Mouse (Mus musculus) heart, postnatal 0 days (tissue): ENCODE results near the gene Anapc1. TPM values are rescaled to one million over a fixed set of nuclear protein-coding genes. Genes with fewer than 3 reads are reported as not detected.

Source experiments
- ATAC-seq: fragments of 200-750 bp; cut with Nextera tagmentation; 2 replicates; pipeline ENCODE4 v1.8.0; 2017; ENCODE audit warnings: low read depth, moderate number of reproducible peaks, moderate library complexity; ENCODE audit not compliant: insufficient read depth
- DNase-seq: peaks from one replicate; pipeline ENCODE4 v3.0.0-alpha.2; 2016; ENCODE audit warnings: low spot score
- H3K27ac ChIP-seq: fragments of 300-500 bp; sonication (generic); 2 replicates; pipeline ENCODE4 v1.5.1; 2014; ENCODE audit warnings: low read depth, mild to moderate bottlenecking
- H3K27me3 ChIP-seq: fragments of 300-500 bp; sonication (generic); 2 replicates; pipeline ENCODE4 v1.6.1; 2014; ENCODE audit warnings: low read length, mixed read lengths; ENCODE audit not compliant: control insufficient read depth, insufficient read depth
- H3K36me3 ChIP-seq: fragments of 300-500 bp; sonication (generic); replicated peaks from 2 replicates; pipeline ENCODE4 v1.6.1; 2014; ENCODE audit warnings: low read length, mixed read lengths; ENCODE audit not compliant: control insufficient read depth, insufficient read depth
- H3K4me1 ChIP-seq: fragments of 300-500 bp; sonication (generic); 2 replicates; pipeline ENCODE4 v1.6.1; 2014; ENCODE audit warnings: antibody characterized with exemption; ENCODE audit not compliant: control insufficient read depth, insufficient read depth
- H3K4me2 ChIP-seq: fragments of 300-500 bp; sonication (generic); 2 replicates; pipeline ENCODE4 v1.6.1; 2014; ENCODE audit warnings: low read depth, mild to moderate bottlenecking, low read length, moderate library complexity
- H3K4me3 ChIP-seq: fragments of 300-500 bp; sonication (generic); 2 replicates; pipeline ENCODE4 v1.5.1; 2014; ENCODE audit warnings: low read depth, low read length
- H3K9ac ChIP-seq: fragments of 300-500 bp; sonication (generic); replicated peaks from 2 replicates; pipeline ENCODE4 v1.6.1; 2014; ENCODE audit warnings: low read depth, low read length, mixed read lengths
- H3K9me3 ChIP-seq: fragments of 300-500 bp; sonication (generic); replicated peaks from 2 replicates; pipeline ENCODE4 v1.6.1; 2016; ENCODE audit warnings: low read length; ENCODE audit not compliant: control insufficient read depth
- CTCF ChIP-seq: IDR thresholded peaks from 2 replicates; pipeline ENCODE4 v1.5.1; 2016; ENCODE audit warnings: antibody characterized with exemption, control low read depth, low read depth
- EP300 ChIP-seq: IDR thresholded peaks from 2 replicates; pipeline ENCODE4 v1.6.1; 2016; ENCODE audit warnings: antibody characterized with exemption, low read depth
- WGBS: fragments of 180-500 bp; shearing (Covaris S2); extraction: QIAGEN DNeasy Blood & Tissue Kit; methylation state at CpG from one replicate; pipeline ENCODE4 v1.1.7; 2014; 5-methylcytosine and 5-hydroxymethylcytosine counted together
- polyA plus RNA-seq: library from polyadenylated mRNA; unstranded; fragments of >200 nt; fragmentation: Nextera tagmentation; extraction: Ambion mirVana; gene quantifications from 2 replicates; pipeline ENCODE4 v1.2.1, GENCODE M21; 2015
- total RNA-seq: library from RNA; depleted of rRNA; stranded (reverse); fragments of >200 nt; gene quantifications from 2 replicates; pipeline ENCODE4 v1.2.3, GENCODE M21; 2014; ENCODE audit warnings: low replicate concordance

The Anapc1 gene
- total and polyA plus RNA-seq, 2 experiments from 2014 or later, result 16.1 to 69.5 TPM

GRCm38 (mm10) chr2:128613365-128613764 lies 73.8 kb downstream of the Anapc1 start:
- DNase-seq, result peak; percentile 11
- WGBS, result 67% methylated on average over 5 of the region's 5 CpGs
- no peak overlapping the region for H3K27ac ChIP-seq

DNA sequence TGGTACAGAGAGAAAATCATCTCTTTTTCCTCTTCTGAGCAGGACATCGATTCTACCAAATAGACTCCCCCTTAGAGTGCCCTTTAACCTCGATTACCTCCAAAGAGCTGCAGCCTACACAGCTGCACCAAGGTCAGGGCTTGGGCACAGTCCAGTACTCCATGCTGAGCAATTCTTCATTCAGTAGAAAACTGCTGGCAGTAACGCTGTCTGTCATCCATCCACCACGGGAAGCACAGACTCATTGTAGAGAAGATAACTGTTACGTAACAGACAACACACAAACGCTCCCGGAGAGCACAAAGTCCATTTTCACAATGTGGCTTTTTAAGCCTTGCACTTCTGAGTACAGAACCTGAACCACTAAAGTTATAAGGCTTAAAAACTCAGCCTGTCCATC lies 74.9 kb downstream of the Anapc1 start:
- DNase-seq, result no peak
- TF ChIP-seq EP300, result no peak
- no peak for TF ChIP-seq CTCF
- Histone ChIP-seq H3K4me2 (no peak overlapping the region), H3K9me3 (no peaks in the 10 kb centered on the region), H3K36me3 (peaks cover 67% of the 10 kb centered on the region), H3K27me3 (no peaks in the 10 kb centered on the region), H3K27ac (no peak overlapping the region), H3K4me1 (no peaks in the 10 kb centered on the region), H3K9ac (no peak overlapping the region), H3K4me3 (no peak overlapping the region)
- 89% methylated on average over 7 of the region's 7 CpGs for WGBS
- ATAC-seq, result no peak

More at GRCm38 (mm10) chr2:128613365-128613764, 73.8 kb downstream of the Anapc1 start:
- Histone ChIP-seq H3K4me2 (no peak overlapping the region), H3K36me3 (peaks cover 77% of the 10 kb centered on the region), H3K27me3 (no peaks in the 10 kb centered on the region), H3K4me1 (no peaks in the 10 kb centered on the region), H3K9me3 (no peaks in the 10 kb centered on the region), H3K4me3 (no peak overlapping the region), H3K9ac (no peak overlapping the region)
- TF ChIP-seq CTCF (no peak), EP300 (no peak)
- ATAC-seq, result no peak

DNA sequence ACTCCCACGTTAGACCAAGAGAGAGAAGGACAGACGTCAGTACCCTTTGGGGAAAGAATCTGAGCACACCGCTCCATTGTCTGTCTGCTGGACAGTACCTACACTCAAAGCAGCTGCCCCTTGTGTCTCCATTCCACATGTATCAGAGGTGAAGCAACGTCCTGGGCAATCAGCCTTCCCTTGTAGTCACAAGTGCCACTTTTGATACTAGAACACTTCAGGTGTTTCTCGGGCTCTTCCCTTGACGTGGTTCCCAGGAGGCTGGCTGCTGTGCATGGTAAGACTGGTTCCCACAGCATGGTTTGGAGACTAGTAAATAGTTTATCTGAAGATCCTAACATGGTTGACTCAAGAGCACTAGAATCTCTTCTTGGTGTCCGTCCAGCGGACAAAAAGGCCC lies 76.0 kb downstream of the Anapc1 start:
- WGBS, result 85% methylated on average over 8 of the region's 8 CpGs
- no peak overlapping the region for H3K4me2 ChIP-seq

GRCm38 (mm10) chr2:128609286-128609685 lies 77.9 kb downstream of the Anapc1 start:
- ATAC-seq, result no peak

More for the DNA sequence above, 76.0 kb downstream of the Anapc1 start:
- Histone ChIP-seq H3K4me3 (no peak overlapping the region), H3K4me1 (no peaks in the 10 kb centered on the region), H3K27me3 (no peaks in the 10 kb centered on the region), H3K36me3 (peaks cover 57% of the 10 kb centered on the region), H3K9ac (no peak overlapping the region), H3K9me3 (no peaks in the 10 kb centered on the region; the same call in 1 of the 2 replicates), H3K27ac (no peak overlapping the region)
- DNase-seq (no peak), ATAC-seq (no peak)
- TF ChIP-seq CTCF (no peak), EP300 (no peak)

DNA sequence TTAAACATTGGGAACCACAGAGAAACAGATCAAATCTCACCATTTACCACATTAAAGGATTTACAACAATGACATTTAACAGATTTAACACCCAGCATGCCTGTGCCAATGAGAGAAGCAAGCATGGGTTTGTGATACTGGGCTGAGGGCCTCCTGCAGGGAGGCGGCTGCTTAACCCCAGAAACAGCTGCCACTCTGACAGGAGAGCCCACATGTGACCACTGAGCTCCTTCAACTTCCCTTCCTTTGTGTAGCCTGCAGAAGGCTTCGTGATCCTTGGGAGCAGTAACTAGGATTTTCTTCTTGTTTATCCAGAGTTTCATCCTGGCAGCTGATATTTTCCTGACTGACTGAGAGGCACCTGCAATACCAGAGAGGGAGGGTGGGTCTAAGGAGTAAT lies 85.7 kb downstream of the Anapc1 start:
- no peak overlapping the region for H3K4me3 ChIP-seq
- no peak overlapping the region for H3K4me2 ChIP-seq
- H3K9ac ChIP-seq, result no peak overlapping the region
- 38% methylated on average over 2 of the region's 2 CpGs for WGBS
- no peaks in the 10 kb centered on the region for H3K4me1 ChIP-seq
- DNase-seq (no peak), ATAC-seq (no peak)
- no peaks in the 10 kb centered on the region for H3K36me3 ChIP-seq
- no peak overlapping the region for H3K27ac ChIP-seq
- no peak for TF ChIP-seq EP300
- TF ChIP-seq CTCF, result no peak
- no peaks in the 10 kb centered on the region for H3K27me3 ChIP-seq
- peaks cover 6% of the 10 kb centered on the region; the same call in 1 of the 2 replicates for H3K9me3 ChIP-seq

More at GRCm38 (mm10) chr2:128609286-128609685, 77.9 kb downstream of the Anapc1 start:
- H3K36me3 ChIP-seq, result peaks cover 41% of the 10 kb centered on the region
- DNase-seq, result no peak
- H3K4me3 ChIP-seq, result no peak overlapping the region
- WGBS, result 79% methylated on average over 5 of the region's 5 CpGs
- H3K4me2 ChIP-seq, result no peak overlapping the region
- TF ChIP-seq CTCF (no peak), EP300 (no peak)
- H3K9ac ChIP-seq, result no peak overlapping the region
- no peaks in the 10 kb centered on the region for H3K27me3 ChIP-seq
- peaks cover 6% of the 10 kb centered on the region; the same call in 1 of the 2 replicates for H3K9me3 ChIP-seq
- no peak overlapping the region for H3K27ac ChIP-seq
- H3K4me1 ChIP-seq, result no peaks in the 10 kb centered on the region

- no peak overlapping the region for H3K4me3 ChIP-seq
- ATAC-seq (no peak), DNase-seq (no peak)
- no peak overlapping the region for H3K27ac ChIP-seq
- no peaks in the 10 kb centered on the region for H3K27me3 ChIP-seq
- WGBS, result 81% methylated on average over 7 of the region's 7 CpGs
- no peaks in the 10 kb centered on the region for H3K36me3 ChIP-seq
- no peak overlapping the region for H3K4me2 ChIP-seq
- TF ChIP-seq EP300 (no peak), CTCF (no peak)
- no peaks in the 10 kb centered on the region for H3K4me1 ChIP-seq
- H3K9me3 ChIP-seq, result no peaks in the 10 kb centered on the region
- no peak overlapping the region for H3K9ac ChIP-seq
These were observed 94.9 kb downstream of the Anapc1 start for GRCm38 (mm10) chr2:128592301-128592700.
